In the genomic region with DNA sequence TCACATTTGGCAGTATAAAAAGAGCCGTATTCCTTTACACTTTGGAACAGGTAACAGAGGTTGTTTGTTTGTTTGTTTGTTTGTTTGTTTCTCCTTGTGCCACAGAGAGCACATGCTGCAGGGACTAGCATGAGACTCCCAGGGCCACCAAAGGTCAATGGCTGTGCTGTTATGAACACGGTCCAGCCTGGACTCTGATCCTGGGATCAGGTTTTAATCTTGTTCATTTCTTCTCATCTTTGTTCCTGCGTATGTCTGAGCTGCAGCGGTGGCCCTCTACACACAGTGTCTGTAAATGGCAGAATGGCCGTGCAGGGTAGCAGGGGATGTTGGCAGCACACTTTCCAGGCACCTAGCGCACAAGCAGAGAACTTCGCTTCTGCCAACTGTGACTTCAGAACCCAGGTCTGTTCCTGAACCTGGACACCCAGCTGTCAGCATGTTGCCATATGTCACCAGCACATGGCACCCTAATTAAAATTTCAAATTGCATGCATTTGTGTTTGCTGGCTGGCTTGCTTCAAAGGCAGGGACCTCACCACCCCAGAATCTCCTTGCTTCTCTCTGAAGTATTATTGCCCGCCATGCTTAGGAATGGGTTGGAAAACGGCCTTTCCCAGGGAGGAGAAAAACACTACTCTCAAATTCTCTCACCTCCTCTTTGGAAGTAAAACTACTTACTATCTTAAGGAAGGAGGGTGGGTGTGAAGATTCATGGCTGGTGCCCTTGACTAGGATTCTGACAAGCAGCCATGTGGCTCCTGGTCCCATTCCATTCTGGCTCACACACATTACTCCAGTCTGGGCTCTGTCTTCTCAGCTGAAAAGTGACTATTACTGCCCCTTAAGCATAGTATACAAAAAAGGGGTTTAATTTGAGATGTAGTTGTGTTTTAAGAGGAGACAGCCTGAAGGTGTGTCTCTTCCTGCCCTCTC, we compare ENCODE assay signal across 10 mouse cellular contexts.
DNase-seq lines count a peak whose midpoint lies in the region; ATAC-seq lines count a peak whose summit lies in the region.
"Had no signal": no experiment of that assay in that cellular context is flagged by ENCODE, and none has a peak within 500 bp of the region (broad histone marks: within the 10 kb centered on the region; RNA-seq: fewer than 3 reads in every experiment).

No protein-coding gene starts in this region.

- H3K4me1 ChIP-seq in liver, embryonic 16.5 days (ENCODE audit: control insufficient read depth, low read depth, low read length) = no peaks in the 10 kb centered on the region; the same call in 1 of the 2 replicates
- no peaks in the 10 kb centered on the region for H3K4me1 ChIP-seq in liver, embryonic 11.5 days (replicated peaks; ENCODE audit: control insufficient read depth, insufficient read depth, low read length)

- no peaks in the 10 kb centered on the region for H3K9me3 ChIP-seq in liver, embryonic 16.5 days (replicated peaks; ENCODE audit: control insufficient read depth, low read length)
- H3K9me3 ChIP-seq in liver, embryonic 11.5 days (ENCODE audit: control insufficient read depth, low read length) = no peaks in the 10 kb centered on the region

- no peaks in the 10 kb centered on the region for H3K36me3 ChIP-seq in liver, embryonic 16.5 days (ENCODE audit: control insufficient read depth, insufficient read depth)
- H3K36me3 ChIP-seq in liver, embryonic 11.5 days (ENCODE audit: control insufficient read depth, insufficient read depth, low read length) = no peaks in the 10 kb centered on the region

- no peak overlapping the region for H3K27ac ChIP-seq in liver, embryonic 16.5 days (ENCODE audit: low read length)
- H3K27ac ChIP-seq in liver, embryonic 11.5 days (ENCODE audit: low read depth, low read length) = no peak overlapping the region

- H3K4me2 ChIP-seq in liver, embryonic 16.5 days (ENCODE audit: low read depth, low read length) = no peak overlapping the region
- no peak overlapping the region for H3K4me2 ChIP-seq in liver, embryonic 11.5 days

- no peak for DNase-seq in liver, embryonic 11.5 days (ENCODE audit: low spot score)
- peak; percentile 86 to 91 for DNase-seq in cerebellum, postnatal 10 days
- peak; percentile 65 to 76 for DNase-seq in kidney, adult 8-10 months
- peak; percentile 74 to 77 for DNase-seq in layer of hippocampus, postnatal 36 days
- no peak for DNase-seq in natural killer cell, adult 2 months (ENCODE audit: low spot score in 2 of 2)
- no peak for DNase-seq in urinary bladder, adult 2 months (ENCODE audit: low spot score)
- DNase-seq: gastrocnemius, postnatal 14 days; thymus, adult 2 months had no signal

- H3K4me3 ChIP-seq in liver, embryonic 16.5 days (ENCODE audit: low read depth, low read length) = no peak overlapping the region
- H3K4me3 ChIP-seq in liver, embryonic 11.5 days (ENCODE audit: low read depth, low read length) = no peak overlapping the region

- H3K9ac ChIP-seq in liver, embryonic 16.5 days (ENCODE audit: low read depth, low read length) = no peak overlapping the region
- no peak overlapping the region for H3K9ac ChIP-seq in liver, embryonic 11.5 days (ENCODE audit: low read depth, low read length)

- no peaks in the 10 kb centered on the region for H3K27me3 ChIP-seq in liver, embryonic 16.5 days (ENCODE audit: control insufficient read depth, insufficient read depth, low read depth, low read length)
- no peaks in the 10 kb centered on the region for H3K27me3 ChIP-seq in liver, embryonic 11.5 days (replicated peaks; ENCODE audit: control insufficient read depth, insufficient read depth, low read length)

- 69% methylated on average over 9 of the region's 9 CpGs for WGBS in liver, embryonic 16.5 days (ENCODE audit: insufficient replicate concordance)
- 84% methylated on average over 9 of the region's 9 CpGs for WGBS in liver, embryonic 11.5 days

- peak; percentile 41; the same call in 1 of the 2 replicates for ATAC-seq in liver, embryonic 16.5 days (ENCODE audit: low read depth)
- ATAC-seq in liver, embryonic 11.5 days (replicated peaks; ENCODE audit: low FRiP score) = no peak
- no peak for ATAC-seq in activated CD4-positive, CD25-positive, alpha-beta regulatory T cell, adult 4 months

Comparison
In these comparisons a context has a peak if more than half of its experiments do, and no peak if none do; other contexts are left out.
1. DNase-seq: peak in cerebellum, postnatal 10 days (2 of 2), kidney, adult 8-10 months (2 of 2) and layer of hippocampus, postnatal 36 days (2 of 2); none in liver, embryonic 11.5 days (single experiment), natural killer cell, adult 2 months (0 of 2) and urinary bladder, adult 2 months (single experiment).